Mouse (Mus musculus) MEL (cell line): ENCODE measurements at regions not wholly inside any gene's neighbourhood (a gene's known extent, or its start where the extent isn't known, plus 50 kb on each side); places are given as distances from the start of the nearest gene placed in this dataset.

Source experiments
- DNase-seq: peaks from one replicate; pipeline ENCODE4 v3.0.0; 2011; ENCODE audit warnings: low read depth, low spot score
- H3K27ac ChIP-seq: 2 replicates; pipeline ENCODE4 v1.5.1; 2012; ENCODE audit warnings: low read depth, mild to moderate bottlenecking, control low read depth, low read length, moderate library complexity; ENCODE audit not compliant: control insufficient read depth
- H3K27me3 ChIP-seq, 2 experiments: fragments of 150-350 bp in 1 of 2; sonication (generic) in 1 of 2; 2 replicates each; pipeline ENCODE4 v1.6.1; 2012; ENCODE audit warnings: low read length in 2 of 2, mild to moderate bottlenecking in 2 of 2, improper control_type of control experiment in 1 of 2, moderate library complexity in 1 of 2; ENCODE audit not compliant: insufficient read depth in 2 of 2, control insufficient read depth in 1 of 2
- H3K36me3 ChIP-seq, 2 experiments: 2 replicates each; pipeline ENCODE4 v1.6.1; 2012 to 2014; ENCODE audit warnings: low read length in 2 of 2, improper control_type of control experiment in 1 of 2, inconsistent platforms in 1 of 2, mild to moderate bottlenecking in 1 of 2; ENCODE audit not compliant: insufficient read depth in 2 of 2, control insufficient read depth in 1 of 2
- H3K4me1 ChIP-seq, 2 experiments: fragments of 150-350 bp in 1 of 2; sonication (generic) in 1 of 2; 2 replicates each; pipeline ENCODE4 v1.6.1; 2012; ENCODE audit warnings: low read length in 2 of 2, improper control_type of control experiment in 1 of 2, mild to moderate bottlenecking in 1 of 2; ENCODE audit not compliant: insufficient read depth in 2 of 2, control insufficient read depth in 1 of 2
- H3K4me3 ChIP-seq, 2 experiments: fragments of 150-350 bp in 1 of 2; sonication (generic) in 1 of 2; 2 replicates each; pipeline ENCODE4 v1.5.1; 2012; ENCODE audit warnings: low read depth in 2 of 2, low read length in 2 of 2, mild to moderate bottlenecking in 2 of 2, moderate library complexity in 2 of 2, control low read depth in 1 of 2, improper control_type of control experiment in 1 of 2; ENCODE audit not compliant: control insufficient read depth in 1 of 2, insufficient read depth in 1 of 2
- H3K79me2 ChIP-seq: 2 replicates; pipeline ENCODE4 v1.6.1; 2012; ENCODE audit warnings: mild to moderate bottlenecking, low read length, moderate library complexity; ENCODE audit not compliant: control insufficient read depth, poor library complexity, insufficient read depth
- H3K9ac ChIP-seq: 2 replicates; pipeline ENCODE4 v1.6.1; 2012; ENCODE audit warnings: low read depth, mild to moderate bottlenecking, control low read depth, low read length, moderate library complexity; ENCODE audit not compliant: control insufficient read depth, poor library complexity, severe bottlenecking
- H3K9me3 ChIP-seq: fragments of 150-350 bp; sonication (generic); replicated peaks from 2 replicates; pipeline ENCODE4 v1.6.1; 2012; ENCODE audit warnings: mild to moderate bottlenecking, low read length, improper control_type of control experiment, moderate library complexity; ENCODE audit not compliant: insufficient read depth
- BHLHE40 ChIP-seq: IDR thresholded peaks from 2 replicates; pipeline ENCODE4 v1.6.1; 2012; ENCODE audit warnings: low read depth, mild to moderate bottlenecking, inconsistent platforms, low read length, improper control_type of control experiment, borderline replicate concordance
- CHD2 ChIP-seq: IDR thresholded peaks from 2 replicates; pipeline ENCODE4 v1.6.1; 2011; ENCODE audit warnings: low read length, improper control_type of control experiment
- CTCF ChIP-seq, 3 experiments: IDR thresholded peaks in 2 of 3; conservative IDR thresholded peaks in 1 of 3; 2 replicates each; pipeline ENCODE4 v1.5.1; 2011 to 2012; ENCODE audit warnings: low read length in 3 of 3, low read depth in 2 of 3, mild to moderate bottlenecking in 2 of 3, improper control_type of control experiment in 1 of 3, inconsistent platforms in 1 of 3, mixed read lengths in 1 of 3, moderate library complexity in 1 of 3; ENCODE audit not compliant: control insufficient read depth in 1 of 3, insufficient read depth in 1 of 3, poor library complexity in 1 of 3, severe bottlenecking in 1 of 3
- E2F4 ChIP-seq: IDR thresholded peaks from 2 replicates; pipeline ENCODE4 v1.6.1; 2011; ENCODE audit warnings: low read depth, low read length, improper control_type of control experiment, borderline replicate concordance
- ELF1 ChIP-seq: IDR thresholded peaks from 2 replicates; pipeline ENCODE4 v1.6.1; 2014; ENCODE audit warnings: low read depth, mild to moderate bottlenecking, inconsistent platforms, low read length, improper control_type of control experiment, moderate library complexity
- EP300 ChIP-seq, 2 experiments: IDR thresholded peaks; 2 replicates each; pipeline ENCODE4 v1.6.1; 2011; ENCODE audit warnings: improper control_type of control experiment in 2 of 2, low read length in 2 of 2, low read depth in 1 of 2, mild to moderate bottlenecking in 1 of 2
- ETS1 ChIP-seq: IDR thresholded peaks from 2 replicates; pipeline ENCODE4 v1.6.1; 2012; ENCODE audit warnings: low read depth, mild to moderate bottlenecking, inconsistent platforms, low read length, improper control_type of control experiment, moderate library complexity
- GABPA ChIP-seq: IDR thresholded peaks from 2 replicates; pipeline ENCODE4 v1.6.1; 2012; ENCODE audit warnings: low read depth, mild to moderate bottlenecking, inconsistent platforms, low read length, improper control_type of control experiment, moderate library complexity
- GATA1 ChIP-seq: IDR thresholded peaks from 2 replicates; pipeline ENCODE4 v1.6.1; 2011; ENCODE audit warnings: low read depth, low read length, improper control_type of control experiment
- HCFC1 ChIP-seq: IDR thresholded peaks from 2 replicates; pipeline ENCODE4 v1.6.1; 2012; ENCODE audit warnings: low read depth, mild to moderate bottlenecking, inconsistent platforms, low read length, improper control_type of control experiment, moderate library complexity
- JUND ChIP-seq: IDR thresholded peaks from 2 replicates; pipeline ENCODE4 v1.6.1; 2011; ENCODE audit warnings: low read depth, mild to moderate bottlenecking, improper control_type of control experiment, low read length
- KAT2A ChIP-seq: conservative IDR thresholded peaks from 2 replicates; pipeline ENCODE4 v1.6.1; 2012; ENCODE audit warnings: low read depth, low read length, improper control_type of control experiment, inconsistent platforms
- MAFK ChIP-seq: IDR thresholded peaks from 2 replicates; pipeline ENCODE4 v1.6.1; 2011; ENCODE audit warnings: low read depth, mild to moderate bottlenecking, low read length, improper control_type of control experiment, borderline replicate concordance
- MAX ChIP-seq: IDR thresholded peaks from 2 replicates; pipeline ENCODE4 v1.6.1; 2011; ENCODE audit warnings: low read length, improper control_type of control experiment
- MAZ ChIP-seq: IDR thresholded peaks from 2 replicates; pipeline ENCODE4 v1.6.1; 2012; ENCODE audit warnings: low read depth, mild to moderate bottlenecking, inconsistent platforms, low read length, improper control_type of control experiment
- MEF2A ChIP-seq: IDR thresholded peaks from 2 replicates; pipeline ENCODE4 v1.6.1; 2014; ENCODE audit warnings: low read depth, mild to moderate bottlenecking, inconsistent platforms, low read length, improper control_type of control experiment; ENCODE audit not compliant: poor library complexity, insufficient replicate concordance, severe bottlenecking; ENCODE audit errors: extremely low read depth
- MXI1 ChIP-seq: IDR thresholded peaks from 2 replicates; pipeline ENCODE4 v1.6.1; 2011; ENCODE audit warnings: mild to moderate bottlenecking, low read depth, low read length, improper control_type of control experiment
- MYB ChIP-seq: IDR thresholded peaks from 2 replicates; pipeline ENCODE4 v1.6.1; 2011; ENCODE audit warnings: mild to moderate bottlenecking, low read depth, low read length, improper control_type of control experiment
- MYC ChIP-seq: IDR thresholded peaks from 2 replicates; pipeline ENCODE4 v1.6.1; 2011; ENCODE audit warnings: low read depth, mild to moderate bottlenecking, low read length, improper control_type of control experiment, moderate library complexity
- POLR2A ChIP-seq, 2 experiments: IDR thresholded peaks; 2 replicates each; pipeline ENCODE4 v1.6.1; 2011 to 2012; ENCODE audit warnings: low read length in 2 of 2, mild to moderate bottlenecking in 2 of 2, control low read depth in 1 of 2, improper control_type of control experiment in 1 of 2, low read depth in 1 of 2, moderate library complexity in 1 of 2; ENCODE audit not compliant: control insufficient read depth in 1 of 2, insufficient read depth in 1 of 2, poor library complexity in 1 of 2
- POLR2AphosphoS2 ChIP-seq: IDR thresholded peaks from 2 replicates; pipeline ENCODE4 v1.6.1; 2011; ENCODE audit warnings: low read length, improper control_type of control experiment
- POLR2AphosphoS5 ChIP-seq: IDR thresholded peaks from 2 replicates; pipeline ENCODE4 v1.6.1; 2012; ENCODE audit warnings: low read depth, borderline replicate concordance, mild to moderate bottlenecking, inconsistent platforms, low read length, moderate library complexity, mixed read lengths
- RAD21 ChIP-seq: IDR thresholded peaks from 2 replicates; pipeline ENCODE4 v1.6.1; 2011; ENCODE audit warnings: mild to moderate bottlenecking, low read depth, low read length, improper control_type of control experiment
- SMC3 ChIP-seq: IDR thresholded peaks from 2 replicates; pipeline ENCODE4 v1.6.1; 2011; ENCODE audit warnings: low read depth, low read length, improper control_type of control experiment
- TAL1 ChIP-seq: IDR thresholded peaks from 2 replicates; pipeline ENCODE4 v1.6.1; 2012; ENCODE audit warnings: mild to moderate bottlenecking, inconsistent platforms, low read length, moderate library complexity, mixed read lengths
- TBP ChIP-seq: IDR thresholded peaks from 2 replicates; pipeline ENCODE4 v1.8.0; 2011; ENCODE audit warnings: low read depth, low read length, improper control_type of control experiment
- TCF12 ChIP-seq: IDR thresholded peaks from 2 replicates; pipeline ENCODE4 v1.6.1; 2014; ENCODE audit warnings: low read depth, mild to moderate bottlenecking, inconsistent platforms, low read length, improper control_type of control experiment, moderate library complexity
- UBTF ChIP-seq: IDR thresholded peaks from 2 replicates; pipeline ENCODE4 v1.6.1; 2012; ENCODE audit warnings: low read depth, mild to moderate bottlenecking, inconsistent platforms, low read length, improper control_type of control experiment, moderate library complexity, borderline replicate concordance; ENCODE audit not compliant: insufficient read depth
- USF1 ChIP-seq: IDR thresholded peaks from 2 replicates; pipeline ENCODE4 v1.6.1; 2014; ENCODE audit warnings: low read depth, mild to moderate bottlenecking, inconsistent platforms, low read length, improper control_type of control experiment, moderate library complexity
- ZC3H11A ChIP-seq: IDR thresholded peaks from 2 replicates; pipeline ENCODE4 v1.6.1; 2012; ENCODE audit warnings: low read depth, mild to moderate bottlenecking, inconsistent platforms, low read length, improper control_type of control experiment
- ZMIZ1 ChIP-seq: IDR thresholded peaks from 2 replicates; pipeline ENCODE4 v1.6.1; 2012; ENCODE audit warnings: low read depth, mild to moderate bottlenecking, inconsistent platforms, low read length, improper control_type of control experiment, moderate library complexity
- ZNF384 ChIP-seq: IDR thresholded peaks from 2 replicates; pipeline ENCODE4 v1.6.1; 2012; ENCODE audit warnings: low read depth, mild to moderate bottlenecking, inconsistent platforms, low read length, improper control_type of control experiment

- TF ChIP-seq ZC3H11A, result 0 out of 2 replicates have a peak, but pooled peaks have one; percentile 20
- TF ChIP-seq MEF2A, result peak; percentile 77; the same call in 1 of the 2 replicates
- TF ChIP-seq KAT2A, result peak; percentile 55
- TF ChIP-seq MAX, result peak; percentile 58
- peak; percentile 52 for TF ChIP-seq ELF1
- TF ChIP-seq MXI1, result peak; percentile 80
- TF ChIP-seq JUND, result 0 out of 2 replicates have a peak, but pooled peaks have one; percentile 56
- peak; percentile 94 for TF ChIP-seq MAFK
- peak; percentile 100 for TF ChIP-seq EP300 (IDR thresholded peaks at IDR 0.05; ENCODE audit: low read depth in 1 of 2, low read length in 2 of 2)
- TF ChIP-seq GABPA, result no peak
Measured at GRCm38 (mm10) chr19:15837715-15838175, 109.4 kb downstream of the Psat1 start (continued).

- H3K4me3 ChIP-seq, result peak overlapping the region in 1 of 2 experiments; percentile 13; a peak in 1 of 4 replicates
- peaks cover 18 to 29% of the 10 kb centered on the region in 2 experiments for H3K4me1 ChIP-seq
- no peaks in the 10 kb centered on the region for H3K9me3 ChIP-seq
- peaks cover 0 to 24% of the 10 kb centered on the region in 2 experiments; a peak in 2 of 4 replicates for H3K36me3 ChIP-seq
- H3K27ac ChIP-seq, result peak overlapping the region; percentile 89
- no peaks in the 10 kb centered on the region for H3K79me2 ChIP-seq
- no peaks in the 10 kb centered on the region for H3K27me3 ChIP-seq
- DNase-seq, result peak; percentile 87
- peak overlapping the region; percentile 23 for H3K9ac ChIP-seq
- peak; percentile 75 for TF ChIP-seq TCF12
- TF ChIP-seq UBTF, result no peak
- peak; percentile 83 for TF ChIP-seq MYB
- no peak for TF ChIP-seq MAZ
- peak; percentile 47; the same call in 1 of the 2 replicates for TF ChIP-seq USF1
- TF ChIP-seq EP300 (IDR thresholded peaks at IDR 0.05; ENCODE audit: low read depth in 1 of 2, low read length in 2 of 2), result peak; percentile 64 to 86; a peak in 3 of 4 replicates
- TF ChIP-seq ZMIZ1, result 0 out of 2 replicates have a peak, but pooled peaks have one; percentile 10
- no peak for TF ChIP-seq TBP
- no peak for TF ChIP-seq TAL1
- no peak for TF ChIP-seq POLR2AphosphoS5
- TF ChIP-seq MEF2A, result no peak
- no peak for TF ChIP-seq ZC3H11A
- no peak for TF ChIP-seq MYC
- no peak for TF ChIP-seq E2F4
- peak; percentile 12; the same call in 1 of the 2 replicates for TF ChIP-seq HCFC1
- TF ChIP-seq GATA1, result peak; percentile 53; the same call in 1 of the 2 replicates
- no peak for TF ChIP-seq KAT2A
- TF ChIP-seq ZNF384, result peak; percentile 62
- TF ChIP-seq POLR2AphosphoS2, result no peak
- no peak for TF ChIP-seq ELF1
- no peak for TF ChIP-seq CTCF (IDR thresholded peaks at IDR 0.05 in 2 of 3, conservative IDR thresholded peaks at IDR 0.05 in 1 of 3; ENCODE audit: control insufficient read depth in 1 of 3, insufficient read depth in 1 of 3, low read depth in 2 of 3, low read length in 3 of 3, poor library complexity in 1 of 3, severe bottlenecking in 1 of 3)
- TF ChIP-seq MXI1, result peak; percentile 39; the same call in 1 of the 2 replicates
- no peak for TF ChIP-seq POLR2A (IDR thresholded peaks at IDR 0.05; ENCODE audit: control insufficient read depth in 1 of 2, insufficient read depth in 1 of 2, low read depth in 1 of 2, low read length in 2 of 2, poor library complexity in 1 of 2)
- no peak for TF ChIP-seq SMC3
- no peak for TF ChIP-seq RAD21
- TF ChIP-seq CHD2, result no peak
- TF ChIP-seq MAX, result peak; percentile 42; the same call in 1 of the 2 replicates
- no peak for TF ChIP-seq BHLHE40
- TF ChIP-seq ETS1, result peak; percentile 89
Measured at GRCm38 (mm10) chr19:15836956-15837714, 110.0 kb downstream of the Psat1 start.
